Mouse (Mus musculus) limb, embryonic 13.5 days (tissue): ENCODE data around the gene Rxfp1. TPM values are rescaled to one million over a fixed set of nuclear protein-coding genes. Genes with fewer than 3 reads are reported as not detected.
"Not testable (repeated sequence)": the region's sequence is repeated elsewhere in the genome, so short reads cannot be mapped to it uniquely, and the experiment has no call there.

Experiments
- ATAC-seq: fragments of 200-750 bp; cut with Nextera tagmentation; 2 replicates; pipeline ENCODE4 v1.8.0; 2017; ENCODE audit warnings: low read depth, moderate number of reproducible peaks, moderate TSS enrichment; ENCODE audit not compliant: low FRiP score
- H3K27ac ChIP-seq: fragments of 300-500 bp; sonication (generic); 2 replicates; pipeline ENCODE4 v1.5.1; 2015; ENCODE audit warnings: inconsistent platforms, mild to moderate bottlenecking, moderate library complexity
- H3K27me3 ChIP-seq: fragments of 300-500 bp; sonication (generic); 2 replicates; pipeline ENCODE4 v1.6.1; 2015; ENCODE audit warnings: mild to moderate bottlenecking, inconsistent platforms
- H3K36me3 ChIP-seq: fragments of 300-500 bp; sonication (generic); 2 replicates; pipeline ENCODE4 v1.6.1; 2015; ENCODE audit warnings: inconsistent platforms, mild to moderate bottlenecking, moderate library complexity
- H3K4me1 ChIP-seq: fragments of 300-500 bp; sonication (generic); 2 replicates; pipeline ENCODE4 v1.6.1; 2015; ENCODE audit warnings: inconsistent platforms
- H3K4me2 ChIP-seq: fragments of 300-500 bp; sonication (generic); replicated peaks from 2 replicates; pipeline ENCODE4 v1.6.1; 2015; ENCODE audit warnings: inconsistent platforms, mild to moderate bottlenecking, moderate library complexity
- H3K4me3 ChIP-seq: fragments of 300-500 bp; sonication (generic); 2 replicates; pipeline ENCODE4 v1.5.1; 2015; ENCODE audit warnings: moderate library complexity, mild to moderate bottlenecking, inconsistent platforms
- H3K9ac ChIP-seq: fragments of 300-500 bp; sonication (generic); 2 replicates; pipeline ENCODE4 v1.6.1; 2015; ENCODE audit warnings: mild to moderate bottlenecking, inconsistent platforms
- H3K9me3 ChIP-seq: fragments of 300-500 bp; sonication (generic); 2 replicates; pipeline ENCODE4 v1.6.1; 2016; ENCODE audit warnings: inconsistent platforms
- WGBS: fragments of 180-500 bp; shearing (Covaris S2); methylation state at CpG from one replicate; pipeline ENCODE4 v1.1.7; 2015; 5-methylcytosine and 5-hydroxymethylcytosine counted together
- polyA plus RNA-seq: library from polyadenylated mRNA; unstranded; fragments of >200 nt; fragmentation: Nextera tagmentation; extraction: Ambion mirVana; gene quantifications from 2 replicates; pipeline ENCODE4 v1.2.1, GENCODE M21; 2015

Gene Rxfp1
- polyA plus RNA-seq, 1 experiment from 2014 or later: 0.20 TPM

DNA sequence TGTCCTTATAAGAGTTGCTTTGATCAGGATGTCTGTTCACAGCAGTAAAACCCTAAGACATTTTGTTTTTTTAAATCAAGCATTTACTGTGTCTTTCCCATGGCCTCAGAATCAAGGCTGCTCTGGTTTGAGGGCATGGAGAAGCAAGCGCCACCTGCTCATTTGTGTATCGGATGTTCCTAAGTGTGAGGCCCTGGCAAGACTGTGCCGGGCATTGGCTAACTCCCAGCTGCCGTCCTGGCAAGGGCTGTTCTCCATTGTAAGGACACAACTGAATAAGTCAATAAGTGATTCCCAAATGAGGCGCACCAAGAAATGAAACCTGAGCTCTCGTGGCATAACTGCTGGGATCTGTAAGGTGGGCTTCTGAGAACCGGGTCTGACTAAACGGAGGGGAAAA is 31.2 kb downstream of the Rxfp1 start:
- H3K9ac ChIP-seq: no peak overlapping the region
- H3K4me1 ChIP-seq: no peaks in the 10 kb centered on the region
- no peak overlapping the region for H3K4me2 ChIP-seq
- no peak overlapping the region for H3K4me3 ChIP-seq
- H3K36me3 ChIP-seq: no peaks in the 10 kb centered on the region
- H3K27ac ChIP-seq: no peak overlapping the region
- H3K27me3 ChIP-seq: no peaks in the 10 kb centered on the region
- H3K9me3 ChIP-seq: peaks cover 1% of the 10 kb centered on the region; the same call in 1 of the 2 replicates
- WGBS: 70% methylated on average over 8 of the region's 8 CpGs
- ATAC-seq: no peak

DNA sequence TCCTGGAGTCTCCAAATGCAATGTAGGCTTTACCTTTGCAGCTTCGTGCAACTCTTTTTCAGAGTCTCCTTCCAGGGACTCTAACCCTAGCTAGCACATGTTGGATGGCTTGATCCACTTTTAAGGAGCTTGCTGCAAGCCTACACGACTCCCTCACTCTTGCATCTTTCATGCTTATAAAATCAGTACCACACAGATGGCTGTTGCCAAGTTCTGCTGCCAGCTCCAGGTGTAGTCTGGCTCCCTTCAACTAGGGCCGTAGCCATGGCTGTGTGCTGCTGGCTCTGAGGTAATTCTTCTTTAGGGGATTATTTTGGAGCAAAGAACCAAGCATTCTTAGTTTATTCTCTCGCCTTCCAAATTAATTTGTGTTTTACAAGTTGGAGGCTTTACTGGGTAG is 34.5 kb downstream of the Rxfp1 start:
- no peaks in the 10 kb centered on the region for H3K9me3 ChIP-seq
- no peak for ATAC-seq
- H3K27ac ChIP-seq: no peak overlapping the region
- H3K4me1 ChIP-seq: no peaks in the 10 kb centered on the region
- WGBS: 51% methylated on average over 4 of the region's 4 CpGs
- H3K9ac ChIP-seq: no peak overlapping the region
- no peak overlapping the region for H3K4me2 ChIP-seq
- no peaks in the 10 kb centered on the region for H3K36me3 ChIP-seq
- no peaks in the 10 kb centered on the region for H3K27me3 ChIP-seq
- H3K4me3 ChIP-seq: no peak overlapping the region

DNA sequence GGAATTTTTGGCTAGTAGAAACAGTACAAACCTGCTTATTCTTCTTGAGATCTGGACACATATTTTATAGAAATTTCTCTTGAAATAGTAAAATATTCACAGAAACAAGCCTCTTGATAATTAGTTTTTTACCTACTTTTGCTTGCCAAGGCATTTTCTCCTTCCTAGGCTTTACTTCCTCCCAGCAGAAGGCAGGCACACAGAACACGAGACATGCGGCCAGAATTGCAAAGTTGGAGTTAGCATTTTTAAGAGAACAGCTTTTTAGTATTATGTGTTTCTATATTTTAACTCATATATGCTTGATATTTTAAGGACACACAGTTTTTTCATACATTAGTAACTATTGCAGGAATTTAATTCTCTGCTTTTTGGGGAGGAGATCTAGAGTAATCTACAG is 45.7 kb downstream of the Rxfp1 start:
- H3K36me3 ChIP-seq: no peaks in the 10 kb centered on the region
- H3K27me3 ChIP-seq: no peaks in the 10 kb centered on the region
- H3K4me1 ChIP-seq: no peaks in the 10 kb centered on the region
- no peak overlapping the region for H3K4me2 ChIP-seq
- 78% methylated on average over 2 of the region's 2 CpGs for WGBS
- H3K9ac ChIP-seq: no peak overlapping the region
- H3K9me3 ChIP-seq: no peaks in the 10 kb centered on the region
- no peak overlapping the region for H3K4me3 ChIP-seq
- no peak overlapping the region for H3K27ac ChIP-seq
- ATAC-seq: no peak

DNA sequence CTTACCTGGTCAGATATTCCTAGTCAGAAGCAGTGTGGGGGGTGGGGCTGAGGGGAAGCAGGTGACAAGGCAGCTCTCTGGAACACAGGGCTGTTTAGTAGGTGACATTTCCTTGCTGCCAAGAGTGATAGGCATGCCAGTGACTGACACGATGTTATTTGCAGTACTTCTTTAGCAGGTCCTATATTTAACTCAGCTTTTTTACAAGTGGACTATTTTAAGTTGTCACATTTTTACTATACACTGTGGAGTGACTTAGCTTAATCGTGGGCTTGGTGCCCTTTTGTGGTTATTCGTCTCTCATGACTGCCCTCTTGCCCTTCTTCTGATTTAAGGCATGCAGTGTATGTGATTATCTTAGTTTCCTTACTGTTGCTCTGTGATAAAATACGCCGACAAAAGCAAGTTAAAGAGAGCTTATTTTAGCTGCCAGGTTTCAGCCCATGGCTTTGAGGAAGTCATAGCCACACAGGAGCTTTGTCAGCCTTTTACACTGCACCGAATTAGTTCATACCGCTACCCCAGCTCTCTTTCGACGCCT is 47.5 kb downstream of the Rxfp1 start:
- Histone ChIP-seq H3K4me2 (no peak overlapping the region), H3K36me3 (no peaks in the 10 kb centered on the region), H3K27ac (no peak overlapping the region), H3K4me1 (no peaks in the 10 kb centered on the region), H3K9ac (no peak overlapping the region), H3K9me3 (no peaks in the 10 kb centered on the region), H3K4me3 (no peak overlapping the region), H3K27me3 (no peaks in the 10 kb centered on the region)
- ATAC-seq: no peak
- 81% methylated on average over 9 of the region's 9 CpGs for WGBS

DNA sequence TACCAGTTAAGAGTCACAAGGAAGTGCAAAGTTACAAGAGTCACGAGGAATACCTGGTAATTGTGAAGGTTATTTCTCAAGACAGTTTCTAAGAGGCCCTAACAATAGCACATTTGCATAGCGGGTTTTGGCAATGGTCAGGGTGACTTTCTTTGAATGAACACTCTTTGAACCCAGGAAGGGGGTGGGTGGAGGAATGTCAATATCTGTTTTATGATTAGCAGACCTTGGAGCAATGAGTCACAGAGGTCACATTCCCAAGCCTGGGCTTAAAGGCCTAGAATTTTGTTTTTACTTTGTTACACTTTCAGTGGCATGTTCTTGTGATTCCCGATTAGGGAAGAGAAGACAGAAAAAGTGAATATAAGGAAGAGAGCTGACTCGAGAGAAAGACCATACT is 49.6 kb downstream of the Rxfp1 start:
- H3K27ac ChIP-seq, H3K36me3 ChIP-seq, H3K4me2 ChIP-seq, H3K27me3 ChIP-seq, H3K4me1 ChIP-seq, ATAC-seq, H3K9me3 ChIP-seq, H3K4me3 ChIP-seq, H3K9ac ChIP-seq: not testable (repeated sequence)
- 83% methylated on average over 4 of the region's 4 CpGs for WGBS

DNA sequence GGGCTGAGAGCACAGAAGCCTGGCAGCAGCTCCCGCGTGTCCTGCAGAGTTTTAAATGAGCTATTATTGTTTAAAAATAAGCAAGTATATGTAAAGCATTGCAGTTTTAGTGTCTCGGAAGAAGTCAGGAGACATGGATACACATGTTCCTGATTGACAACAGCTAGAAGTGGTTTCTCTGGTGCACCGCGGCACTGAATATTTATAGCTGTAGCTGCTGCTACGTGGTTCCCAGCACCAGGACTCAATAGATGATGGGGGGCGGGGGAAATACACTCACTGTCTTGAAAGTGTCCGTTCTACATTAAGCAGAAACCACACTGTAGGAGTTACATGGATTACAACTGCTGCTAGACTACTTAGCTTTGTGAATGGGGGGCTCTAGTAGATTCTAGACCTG is 54.2 kb downstream of the Rxfp1 start:
- no peak overlapping the region for H3K4me3 ChIP-seq
- H3K4me2 ChIP-seq: no peak overlapping the region
- WGBS: 61% methylated on average over 8 of the region's 8 CpGs
- no peak for ATAC-seq
- no peak overlapping the region for H3K9ac ChIP-seq
- no peaks in the 10 kb centered on the region for H3K4me1 ChIP-seq
- no peak overlapping the region for H3K27ac ChIP-seq
- no peaks in the 10 kb centered on the region for H3K36me3 ChIP-seq
- H3K27me3 ChIP-seq: no peaks in the 10 kb centered on the region
- no peaks in the 10 kb centered on the region for H3K9me3 ChIP-seq

DNA sequence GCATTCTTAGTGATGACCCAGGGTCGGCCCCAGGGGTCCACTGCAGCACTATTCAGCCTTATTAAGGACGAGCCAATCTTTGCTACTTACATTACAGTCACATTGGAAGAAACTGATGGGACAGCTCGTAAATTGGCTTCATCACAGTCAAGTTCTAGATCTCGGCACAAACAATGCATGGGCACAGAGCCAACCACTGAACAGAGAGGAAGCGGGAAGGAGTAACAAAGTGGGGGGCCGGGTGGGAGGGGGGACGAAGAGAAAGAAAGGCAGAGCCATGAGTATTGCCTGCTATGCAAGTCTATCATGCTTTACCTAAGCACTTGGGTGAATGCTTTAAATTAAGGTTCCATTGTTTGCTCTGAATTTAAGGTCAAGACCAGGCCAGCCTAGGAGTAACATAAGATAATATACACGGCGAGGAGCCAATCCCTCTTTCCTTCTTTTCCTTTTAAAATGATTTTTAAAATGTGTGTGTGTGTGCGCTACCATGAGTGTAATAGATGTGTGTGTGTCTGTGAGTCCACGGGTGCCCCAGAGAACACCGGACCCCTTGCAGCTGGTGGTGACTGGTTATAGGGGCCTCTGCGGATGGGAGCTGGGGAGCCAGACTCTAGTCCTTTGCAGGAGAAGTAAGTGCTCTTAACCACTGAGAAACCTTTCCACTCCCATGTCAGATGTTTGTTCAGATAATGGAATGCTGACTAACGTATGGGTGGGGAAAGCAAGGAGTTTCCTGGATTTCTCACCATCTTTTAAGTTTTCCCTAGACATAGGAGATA is 55.1 kb downstream of the Rxfp1 start:
- Histone ChIP-seq H3K9me3 (no peaks in the 10 kb centered on the region), H3K27ac (no peak overlapping the region), H3K4me1 (no peaks in the 10 kb centered on the region), H3K4me2 (no peak overlapping the region), H3K36me3 (no peaks in the 10 kb centered on the region), H3K4me3 (no peak overlapping the region), H3K9ac (no peak overlapping the region), H3K27me3 (no peaks in the 10 kb centered on the region)
- no peak for ATAC-seq
- WGBS: 62% methylated on average over 14 of the region's 14 CpGs

DNA sequence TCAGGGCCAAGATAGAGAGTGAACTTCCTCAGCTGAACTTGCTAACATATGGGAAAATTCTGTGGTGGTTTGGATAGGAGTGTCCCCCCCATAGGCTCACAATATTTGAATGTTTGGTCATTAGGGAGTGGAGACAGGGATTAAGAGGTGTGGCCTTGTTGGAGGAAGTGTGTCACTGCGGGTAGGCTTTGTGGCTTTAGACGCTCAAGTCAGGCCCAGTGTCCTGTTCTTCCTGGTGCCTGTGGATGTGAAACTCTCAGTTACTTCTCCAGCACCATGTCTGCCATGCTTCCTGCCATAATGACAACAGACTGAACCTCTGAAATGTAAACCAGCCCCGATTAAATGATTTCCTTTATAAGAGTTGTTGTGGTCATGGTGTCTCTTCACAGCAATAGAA is 61.3 kb downstream of the Rxfp1 start:
- Histone ChIP-seq H3K9me3 (no peaks in the 10 kb centered on the region), H3K36me3 (no peaks in the 10 kb centered on the region), H3K27me3 (no peaks in the 10 kb centered on the region), H3K4me1 (peaks cover 3% of the 10 kb centered on the region; the same call in 1 of the 2 replicates), H3K9ac (no peak overlapping the region), H3K27ac (no peak overlapping the region), H3K4me2 (no peak overlapping the region), H3K4me3 (no peak overlapping the region)
- 86% methylated on average over 3 of the region's 3 CpGs for WGBS
- ATAC-seq: no peak

DNA sequence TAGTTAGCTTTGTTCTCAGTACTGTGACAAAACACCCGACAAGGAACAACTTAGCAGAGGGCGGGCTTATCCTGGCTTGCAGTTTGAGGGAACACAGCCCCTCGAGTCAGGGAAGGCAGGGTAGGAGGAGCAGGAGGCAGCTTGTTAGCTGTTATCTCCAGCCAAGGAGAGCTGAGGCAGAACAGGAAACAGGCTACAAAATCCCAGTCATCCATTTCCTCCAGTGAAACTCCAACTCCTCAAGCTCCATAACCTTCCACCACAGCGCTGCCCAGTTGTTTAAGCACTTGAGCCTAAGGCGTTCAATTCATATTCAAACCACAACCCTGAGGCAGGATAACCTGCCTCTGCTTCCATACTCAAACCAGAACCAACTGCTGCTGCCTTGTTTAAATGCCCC is 63.0 kb downstream of the Rxfp1 start:
- no peak overlapping the region for H3K9ac ChIP-seq
- ATAC-seq: no peak
- no peak overlapping the region for H3K4me2 ChIP-seq
- 85% methylated on average over 5 of the region's 5 CpGs for WGBS
- no peak overlapping the region for H3K4me3 ChIP-seq
- H3K27ac ChIP-seq: no peak overlapping the region
- H3K9me3 ChIP-seq: no peaks in the 10 kb centered on the region
- H3K27me3 ChIP-seq: no peaks in the 10 kb centered on the region
- H3K4me1 ChIP-seq: peaks cover 4% of the 10 kb centered on the region; the same call in 1 of the 2 replicates
- H3K36me3 ChIP-seq: no peaks in the 10 kb centered on the region

DNA sequence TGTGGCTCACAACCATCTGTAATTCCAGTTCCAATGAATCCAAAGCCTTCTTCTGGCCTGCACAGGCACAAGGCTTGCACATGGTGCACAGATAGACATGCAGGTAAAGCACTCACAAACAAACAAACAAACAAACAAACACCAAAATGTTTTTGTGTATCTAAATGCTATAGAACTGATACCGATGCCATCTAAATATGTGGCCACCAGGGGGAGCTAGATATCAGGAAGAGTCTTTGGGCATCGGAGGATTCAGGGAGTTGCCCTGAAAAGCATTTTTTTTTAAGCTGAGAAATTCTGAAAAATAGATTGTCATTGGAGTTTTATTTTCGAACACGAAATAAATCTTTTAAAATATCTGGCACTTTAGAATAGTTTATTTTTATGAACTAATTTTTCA is 64.6 kb downstream of the Rxfp1 start:
- no peak overlapping the region for H3K4me3 ChIP-seq
- H3K27me3 ChIP-seq: no peaks in the 10 kb centered on the region
- ATAC-seq: no peak
- H3K9ac ChIP-seq: no peak overlapping the region
- H3K36me3 ChIP-seq: no peaks in the 10 kb centered on the region
- peaks cover 4% of the 10 kb centered on the region; the same call in 1 of the 2 replicates for H3K4me1 ChIP-seq
- 17% methylated on average over 4 of the region's 4 CpGs for WGBS
- H3K4me2 ChIP-seq: no peak overlapping the region
- no peaks in the 10 kb centered on the region for H3K9me3 ChIP-seq
- no peak overlapping the region for H3K27ac ChIP-seq

DNA sequence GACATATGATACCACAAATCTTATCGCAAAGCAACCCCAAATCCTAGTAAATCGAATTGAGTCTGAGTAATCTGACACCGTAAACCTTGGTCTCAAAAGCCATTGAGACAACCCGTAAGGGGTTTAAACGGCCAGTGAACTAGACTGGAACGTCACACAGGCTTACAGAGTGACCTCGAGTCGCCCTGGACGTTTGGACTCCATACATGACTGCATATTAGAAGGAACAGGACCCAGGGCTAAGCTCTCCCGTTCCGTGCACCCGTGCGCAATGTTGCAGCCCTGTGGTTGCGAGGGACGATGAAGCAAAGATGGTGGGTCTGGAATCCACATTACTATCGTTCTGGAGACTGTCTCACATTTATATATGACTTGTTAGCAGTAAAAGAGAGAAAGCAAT is 65.5 kb downstream of the Rxfp1 start:
- Histone ChIP-seq H3K9me3 (no peaks in the 10 kb centered on the region), H3K4me1 (peaks cover 4% of the 10 kb centered on the region; the same call in 1 of the 2 replicates), H3K9ac (no peak overlapping the region), H3K27ac (no peak overlapping the region), H3K27me3 (no peaks in the 10 kb centered on the region), H3K4me3 (no peak overlapping the region), H3K4me2 (no peak overlapping the region), H3K36me3 (no peaks in the 10 kb centered on the region)
- ATAC-seq: 0 out of 2 replicates have a peak, but pooled peaks have one; percentile 24
- 57% methylated on average over 16 of the region's 16 CpGs for WGBS

DNA sequence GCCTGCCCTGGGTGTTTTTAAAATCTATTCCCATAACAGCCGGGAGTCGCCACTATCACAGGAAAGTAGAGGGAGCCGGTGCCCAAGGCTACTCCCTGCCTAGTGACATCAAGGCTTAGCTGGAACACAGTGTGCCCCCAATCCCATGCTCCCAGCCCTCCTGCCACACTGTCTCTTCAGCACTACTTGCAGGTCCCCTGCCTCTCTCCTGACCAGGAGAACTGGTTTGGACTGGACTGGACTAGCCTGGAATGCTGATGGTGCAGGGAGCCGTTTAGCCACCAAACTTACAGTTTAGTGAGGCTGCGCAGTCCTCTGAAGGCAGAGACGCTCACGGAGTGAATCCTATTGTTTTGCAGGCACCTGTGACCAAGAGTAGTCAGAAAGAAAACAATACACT is 67.1 kb downstream of the Rxfp1 start:
- no peak overlapping the region for H3K4me2 ChIP-seq
- 82% methylated on average over 7 of the region's 7 CpGs for WGBS
- no peaks in the 10 kb centered on the region for H3K9me3 ChIP-seq
- no peaks in the 10 kb centered on the region for H3K27me3 ChIP-seq
- peaks cover 4% of the 10 kb centered on the region; the same call in 1 of the 2 replicates for H3K4me1 ChIP-seq
- no peak overlapping the region for H3K4me3 ChIP-seq
- ATAC-seq: no peak
- no peak overlapping the region for H3K27ac ChIP-seq
- no peaks in the 10 kb centered on the region for H3K36me3 ChIP-seq
- H3K9ac ChIP-seq: no peak overlapping the region
